Mouse (Mus musculus) brain, embryonic 14.5 days (tissue): ENCODE measurements around the gene Trmt1.

Experiments
- CTCF ChIP-seq: fragments of 200-500 bp; IDR thresholded peaks from 2 replicates; pipeline ENCODE4 v1.5.1; 2012; ENCODE audit warnings: inconsistent platforms, mild to moderate bottlenecking, moderate library complexity, borderline replicate concordance; ENCODE audit not compliant: insufficient read depth, insufficient read length; ENCODE audit errors: extremely low read depth
- POLR2A ChIP-seq: fragments of 200-500 bp; IDR thresholded peaks from 2 replicates; pipeline ENCODE4 v1.6.1; 2012; ENCODE audit warnings: mild to moderate bottlenecking, inconsistent platforms, borderline replicate concordance; ENCODE audit not compliant: poor library complexity, insufficient read depth, insufficient read length, severe bottlenecking; ENCODE audit errors: extremely low read depth

DNA sequence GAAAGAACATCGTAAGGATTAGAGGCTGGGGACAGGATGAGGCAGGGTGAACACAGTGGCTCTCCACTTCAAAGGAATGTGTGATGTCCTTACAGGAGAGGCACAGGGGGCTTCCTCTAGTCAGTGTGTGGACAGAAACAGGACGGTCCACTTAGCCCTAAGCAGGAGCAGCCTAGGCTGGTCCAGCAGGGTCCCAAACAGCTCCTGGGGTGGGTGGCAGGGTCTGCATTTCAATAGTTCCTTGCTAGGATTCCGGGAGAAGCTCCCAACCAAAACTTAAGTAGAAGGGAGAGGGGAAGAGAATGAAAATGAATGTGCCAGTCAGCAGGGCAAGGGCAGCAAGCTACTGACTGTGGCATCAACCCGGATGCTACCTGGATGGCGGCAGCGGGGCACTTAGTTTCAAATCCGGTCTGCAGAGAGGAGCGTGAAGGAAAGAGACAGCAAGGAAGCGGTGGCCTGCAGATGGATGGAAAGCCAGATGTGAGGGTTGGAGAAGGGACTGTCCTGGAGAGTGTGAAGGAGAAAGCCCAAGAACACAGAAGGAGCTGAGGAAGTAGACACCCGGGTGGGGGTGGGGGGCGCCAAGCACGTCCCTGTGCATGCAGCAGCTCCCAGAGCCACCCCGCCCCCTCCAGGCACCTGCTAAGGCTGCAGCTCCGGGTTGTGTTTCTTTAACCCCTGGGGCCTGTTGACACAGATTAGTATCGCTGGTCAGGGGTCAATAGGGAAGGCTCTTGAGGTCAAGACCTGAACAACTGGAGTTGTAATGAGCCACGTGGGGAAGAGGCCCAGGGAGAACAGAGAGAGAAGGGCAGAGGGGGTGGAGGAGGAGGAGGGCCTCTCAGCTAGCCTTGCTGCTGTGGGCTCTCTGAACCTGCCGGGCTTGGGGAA lies 59.2 kb downstream of the Trmt1 start:
- TF ChIP-seq CTCF (no peak), POLR2A (no peak)
